Mouse (Mus musculus): Measurements from ENCODE around the gene Arhgef10l. TPM values are rescaled to one million over a fixed set of nuclear protein-coding genes. Genes with fewer than 3 reads are reported as not detected.

Arhgef10l gene
- polyA plus RNA-seq, 2 experiments: 2.4 to 2.5 TPM

GRCm38 (mm10) chr4:140531024-140531423 is 134.8 kb downstream of the Arhgef10l start:
- WGBS (ENCODE audit: insufficient replicate concordance): 22% methylated on average over 9 of the region's 9 CpGs
- Histone ChIP-seq H3K4me3 (ENCODE audit: insufficient read depth in 1 of 2, low read depth in 2 of 2, low read length in 2 of 2) (no peak overlapping the region), H3K9ac (replicated peaks) (no peak overlapping the region), H3K9me3 (ENCODE audit: control insufficient read depth, low read length) (no peaks in the 10 kb centered on the region), H3K4me1 (replicated peaks; ENCODE audit: control insufficient read depth in 2 of 2, insufficient read depth in 2 of 2, low read length in 1 of 2) (no peaks in the 10 kb centered on the region), H3K36me3 (replicated peaks; ENCODE audit: control insufficient read depth, insufficient read depth, low read depth) (no peaks in the 10 kb centered on the region), H3K27me3 (ENCODE audit: control insufficient read depth, insufficient read depth, low read length) (no peaks in the 10 kb centered on the region), H3K4me2 (ENCODE audit: low read depth) (no peak overlapping the region), H3K27ac (no peak overlapping the region)
- TF ChIP-seq CTCF (IDR thresholded peaks at IDR 0.05; ENCODE audit: low read depth): no peak
- no peak for TF ChIP-seq EP300 (IDR thresholded peaks at IDR 0.05; ENCODE audit: low read depth)
- ATAC-seq (ENCODE audit: insufficient read depth) (peak; percentile 37; the same call in 1 of the 2 replicates), DNase-seq (ENCODE audit: low read depth in 3 of 3, low spot score in 3 of 3) (no peak)

GRCm38 (mm10) chr4:140529735-140530134 is 136.1 kb downstream of the Arhgef10l start:
- ATAC-seq (ENCODE audit: insufficient read depth): no peak
- no peaks in the 10 kb centered on the region for H3K4me1 ChIP-seq (replicated peaks; ENCODE audit: control insufficient read depth in 2 of 2, insufficient read depth in 2 of 2, low read length in 1 of 2)
- no peak overlapping the region for H3K9ac ChIP-seq (replicated peaks)
- no peak for DNase-seq (ENCODE audit: low read depth in 3 of 3, low spot score in 3 of 3)
- H3K4me2 ChIP-seq (ENCODE audit: low read depth): no peak overlapping the region
- H3K9me3 ChIP-seq (ENCODE audit: control insufficient read depth, low read length): no peaks in the 10 kb centered on the region
- no peaks in the 10 kb centered on the region for H3K27me3 ChIP-seq (ENCODE audit: control insufficient read depth, insufficient read depth, low read length)
- TF ChIP-seq EP300 (IDR thresholded peaks at IDR 0.05; ENCODE audit: low read depth) (no peak), CTCF (IDR thresholded peaks at IDR 0.05; ENCODE audit: low read depth) (no peak)
- no peak overlapping the region for H3K27ac ChIP-seq
- no peak overlapping the region for H3K4me3 ChIP-seq (ENCODE audit: insufficient read depth in 1 of 2, low read depth in 2 of 2, low read length in 2 of 2)
- WGBS (ENCODE audit: insufficient replicate concordance): 66% methylated on average over 14 of the region's 14 CpGs
- no peaks in the 10 kb centered on the region for H3K36me3 ChIP-seq (replicated peaks; ENCODE audit: control insufficient read depth, insufficient read depth, low read depth)

GRCm38 (mm10) chr4:140528443-140528842 is 137.4 kb downstream of the Arhgef10l start:
- no peak for ATAC-seq (ENCODE audit: insufficient read depth)
- Histone ChIP-seq H3K9me3 (ENCODE audit: control insufficient read depth, low read length) (no peaks in the 10 kb centered on the region), H3K36me3 (replicated peaks; ENCODE audit: control insufficient read depth, insufficient read depth, low read depth) (no peaks in the 10 kb centered on the region), H3K27me3 (ENCODE audit: control insufficient read depth, insufficient read depth, low read length) (no peaks in the 10 kb centered on the region), H3K4me1 (replicated peaks; ENCODE audit: control insufficient read depth in 2 of 2, insufficient read depth in 2 of 2, low read length in 1 of 2) (no peaks in the 10 kb centered on the region), H3K27ac (no peak overlapping the region), H3K4me3 (ENCODE audit: insufficient read depth in 1 of 2, low read depth in 2 of 2, low read length in 2 of 2) (no peak overlapping the region), H3K4me2 (ENCODE audit: low read depth) (no peak overlapping the region), H3K9ac (replicated peaks) (no peak overlapping the region)
- no peak for DNase-seq (ENCODE audit: low read depth in 3 of 3, low spot score in 3 of 3)
- no peak for TF ChIP-seq EP300 (IDR thresholded peaks at IDR 0.05; ENCODE audit: low read depth)
- no peak for TF ChIP-seq CTCF (IDR thresholded peaks at IDR 0.05; ENCODE audit: low read depth)
- 46% methylated on average over 5 of the region's 5 CpGs for WGBS (ENCODE audit: insufficient replicate concordance)

GRCm38 (mm10) chr4:140525674-140526177 is 140.1 kb downstream of the Arhgef10l start:
- H3K27me3 ChIP-seq (ENCODE audit: control insufficient read depth, insufficient read depth, low read length): no peaks in the 10 kb centered on the region
- H3K9me3 ChIP-seq (ENCODE audit: control insufficient read depth, low read length): no peaks in the 10 kb centered on the region
- no peaks in the 10 kb centered on the region for H3K4me1 ChIP-seq (replicated peaks; ENCODE audit: control insufficient read depth in 2 of 2, insufficient read depth in 2 of 2, low read length in 1 of 2)
- 63% methylated on average over 10 of the region's 10 CpGs for WGBS (ENCODE audit: insufficient replicate concordance)
- no peak for TF ChIP-seq EP300 (IDR thresholded peaks at IDR 0.05; ENCODE audit: low read depth)
- TF ChIP-seq CTCF (IDR thresholded peaks at IDR 0.05; ENCODE audit: low read depth): no peak
- DNase-seq (ENCODE audit: low read depth in 3 of 3, low spot score in 3 of 3) (no peak), ATAC-seq (ENCODE audit: insufficient read depth) (no peak)
- no peak overlapping the region for H3K4me3 ChIP-seq (ENCODE audit: insufficient read depth in 1 of 2, low read depth in 2 of 2, low read length in 2 of 2)
- H3K4me2 ChIP-seq (ENCODE audit: low read depth): no peak overlapping the region
- no peak overlapping the region for H3K9ac ChIP-seq (replicated peaks)
- no peaks in the 10 kb centered on the region for H3K36me3 ChIP-seq (replicated peaks; ENCODE audit: control insufficient read depth, insufficient read depth, low read depth)
- no peak overlapping the region for H3K27ac ChIP-seq

GRCm38 (mm10) chr4:140524927-140525326 is 140.9 kb downstream of the Arhgef10l start:
- DNase-seq (ENCODE audit: low read depth in 3 of 3, low spot score in 3 of 3) (no peak), ATAC-seq (ENCODE audit: insufficient read depth) (no peak)
- no peaks in the 10 kb centered on the region for H3K27me3 ChIP-seq (ENCODE audit: control insufficient read depth, insufficient read depth, low read length)
- H3K4me1 ChIP-seq (replicated peaks; ENCODE audit: control insufficient read depth in 2 of 2, insufficient read depth in 2 of 2, low read length in 1 of 2): no peaks in the 10 kb centered on the region
- TF ChIP-seq CTCF (IDR thresholded peaks at IDR 0.05; ENCODE audit: low read depth) (no peak), EP300 (IDR thresholded peaks at IDR 0.05; ENCODE audit: low read depth) (no peak)
- H3K36me3 ChIP-seq (replicated peaks; ENCODE audit: control insufficient read depth, insufficient read depth, low read depth): no peaks in the 10 kb centered on the region
- no peaks in the 10 kb centered on the region for H3K9me3 ChIP-seq (ENCODE audit: control insufficient read depth, low read length)
- no peak overlapping the region for H3K9ac ChIP-seq (replicated peaks)
- no peak overlapping the region for H3K4me2 ChIP-seq (ENCODE audit: low read depth)
- H3K4me3 ChIP-seq (ENCODE audit: insufficient read depth in 1 of 2, low read depth in 2 of 2, low read length in 2 of 2): no peak overlapping the region
- no peak overlapping the region for H3K27ac ChIP-seq
- WGBS (ENCODE audit: insufficient replicate concordance): 76% methylated on average over 13 of the region's 13 CpGs

All from liver, embryonic 14.5 days (tissue).